Mouse (Mus musculus): ENCODE measurements around the gene Chmp4b.

Gene Chmp4b

GRCm38 (mm10) chr2:154684901-154685470 is 33.5 kb downstream of the Chmp4b start:
- no peak for DNase-seq (ENCODE audit: low spot score)

DNA sequence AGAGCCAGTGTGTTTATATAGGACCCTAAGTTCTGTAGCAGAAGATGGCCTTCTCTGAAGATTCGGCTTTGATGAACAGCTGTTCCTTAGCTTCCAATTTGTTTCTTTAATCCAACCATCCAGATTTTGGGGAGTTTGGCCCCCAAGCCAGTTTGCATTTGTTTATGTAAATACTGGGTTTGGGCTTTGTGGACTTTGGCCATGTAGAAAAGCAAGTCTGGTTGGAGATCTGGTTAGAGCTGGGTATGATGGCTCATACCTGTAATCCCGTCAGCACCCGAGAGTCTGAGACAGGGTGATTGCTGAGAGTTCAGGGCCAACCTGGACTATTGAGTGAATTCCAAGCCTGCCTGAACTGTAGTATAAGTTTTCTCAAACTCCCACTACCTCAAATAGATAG is 34.3 kb downstream of the Chmp4b start:
- no peak for DNase-seq (ENCODE audit: low spot score)

DNA sequence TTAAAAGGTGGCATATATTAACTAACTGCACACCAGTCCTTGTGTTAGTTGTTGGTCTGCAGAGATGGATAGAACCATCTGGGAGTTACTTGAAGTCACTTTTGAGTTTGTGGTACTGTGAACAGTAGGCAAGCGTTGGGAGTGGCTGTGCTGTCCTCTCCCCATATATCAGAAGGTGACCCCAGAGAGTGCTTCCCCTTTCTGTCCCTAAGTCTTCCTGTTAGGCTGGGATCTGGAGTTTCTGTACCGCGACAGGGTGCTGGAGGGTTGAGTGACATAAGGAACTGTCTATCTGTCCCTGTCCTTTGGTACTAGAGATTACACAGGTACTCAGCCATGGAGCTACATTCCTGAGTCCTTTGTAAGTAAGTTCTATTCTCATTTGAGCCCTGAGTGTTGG is 35.3 kb downstream of the Chmp4b start:
- DNase-seq (ENCODE audit: low spot score), result no peak

- DNase-seq (ENCODE audit: low spot score), result no peak
These were observed 37.9 kb downstream of the Chmp4b start for GRCm38 (mm10) chr2:154689391-154689790.

DNA sequence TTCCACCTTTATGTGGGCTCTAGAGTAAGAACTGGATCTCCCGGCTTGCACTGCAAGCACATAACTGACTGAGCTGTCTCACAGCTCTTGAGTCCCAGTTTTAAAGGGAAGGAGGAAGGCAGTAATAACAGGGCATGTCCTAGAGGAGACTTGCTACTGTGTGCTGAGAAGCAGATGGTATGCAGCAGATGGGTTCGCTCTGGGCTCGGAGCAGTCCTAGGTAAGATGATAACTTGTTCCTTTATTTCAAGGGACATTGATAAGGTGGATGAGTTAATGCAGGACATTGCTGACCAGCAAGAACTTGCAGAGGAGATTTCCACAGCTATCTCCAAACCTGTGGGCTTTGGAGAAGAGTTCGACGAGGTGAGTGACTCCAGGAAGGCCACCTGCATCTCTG is 39.5 kb downstream of the Chmp4b start:
- DNase-seq (ENCODE audit: low spot score), result no peak

- no peak for DNase-seq (ENCODE audit: low spot score)
These were observed 41.9 kb downstream of the Chmp4b start for GRCm38 (mm10) chr2:154693186-154693940.

DNA sequence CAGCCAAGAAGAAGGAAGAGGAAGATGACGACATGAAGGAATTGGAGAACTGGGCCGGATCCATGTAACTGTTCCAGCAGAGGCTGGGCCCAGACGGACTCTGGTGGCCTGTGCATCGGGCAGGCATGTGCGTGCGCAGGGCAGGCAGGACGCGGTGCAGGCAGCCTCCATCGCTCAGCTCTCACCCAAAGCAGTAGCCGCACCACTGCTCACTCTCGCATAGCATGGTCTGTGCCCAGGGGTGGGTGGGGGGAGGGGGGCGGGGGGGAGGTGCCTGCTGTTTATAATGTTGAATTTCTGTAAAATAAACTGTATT is 42.4 kb downstream of the Chmp4b start:
- no peak for DNase-seq (ENCODE audit: low spot score)

- no peak for DNase-seq (ENCODE audit: low spot score)
These were observed 44.2 kb downstream of the Chmp4b start for GRCm38 (mm10) chr2:154695690-154696089.

- DNase-seq (ENCODE audit: low spot score), result no peak
These were observed 45.2 kb downstream of the Chmp4b start for GRCm38 (mm10) chr2:154696660-154697059.

DNA sequence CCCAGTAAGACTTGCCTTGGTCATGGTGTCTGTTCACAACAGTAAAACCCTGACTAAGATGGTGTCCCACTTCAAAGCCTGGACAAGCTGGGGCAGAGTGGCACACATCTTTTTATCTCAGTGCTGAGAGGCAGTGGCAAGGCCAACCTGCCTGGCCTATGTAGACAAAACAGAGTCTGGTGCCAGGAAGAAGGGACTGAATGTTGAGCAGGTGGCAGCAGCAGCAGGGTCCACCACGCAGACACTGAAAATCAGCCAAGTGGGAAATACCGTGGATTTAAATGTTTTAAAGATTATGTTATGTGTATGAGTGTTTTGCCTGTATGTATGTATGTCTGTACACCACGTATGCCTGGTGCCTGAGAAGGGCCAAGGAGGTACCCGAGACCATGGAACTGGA is 47.9 kb downstream of the Chmp4b start:
- no peak for DNase-seq (ENCODE audit: low spot score)

- no peak for DNase-seq (ENCODE audit: low spot score)
These were observed 48.7 kb downstream of the Chmp4b start for GRCm38 (mm10) chr2:154700177-154700576.

GRCm38 (mm10) chr2:154702637-154703315 is 51.3 kb downstream of the Chmp4b start:
- DNase-seq (ENCODE audit: low spot score), result peak; percentile 71

- no peak for DNase-seq (ENCODE audit: low spot score)
These were observed 55.2 kb downstream of the Chmp4b start for GRCm38 (mm10) chr2:154706526-154707280.

DNA sequence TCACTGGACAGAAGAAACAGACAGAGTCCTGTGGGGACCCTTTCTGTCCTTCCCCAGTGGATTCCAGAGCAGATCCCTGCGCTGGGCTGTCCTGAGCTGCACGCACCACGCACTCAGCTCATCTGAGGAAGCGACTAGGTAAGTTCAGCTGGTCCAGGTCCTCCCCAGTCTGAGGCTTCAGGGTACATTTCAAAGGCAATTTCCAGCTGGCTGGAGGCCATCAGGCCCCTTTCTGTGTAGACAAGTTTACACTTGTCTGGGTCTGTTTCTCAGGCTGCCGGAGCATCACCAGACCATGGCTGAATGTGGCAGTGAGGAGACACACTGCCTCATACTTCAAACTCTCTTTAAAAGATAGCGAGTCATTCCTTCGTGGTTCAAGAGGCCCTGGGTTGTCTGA is 55.8 kb downstream of the Chmp4b start:
- no peak for DNase-seq (ENCODE audit: low spot score)

DNA sequence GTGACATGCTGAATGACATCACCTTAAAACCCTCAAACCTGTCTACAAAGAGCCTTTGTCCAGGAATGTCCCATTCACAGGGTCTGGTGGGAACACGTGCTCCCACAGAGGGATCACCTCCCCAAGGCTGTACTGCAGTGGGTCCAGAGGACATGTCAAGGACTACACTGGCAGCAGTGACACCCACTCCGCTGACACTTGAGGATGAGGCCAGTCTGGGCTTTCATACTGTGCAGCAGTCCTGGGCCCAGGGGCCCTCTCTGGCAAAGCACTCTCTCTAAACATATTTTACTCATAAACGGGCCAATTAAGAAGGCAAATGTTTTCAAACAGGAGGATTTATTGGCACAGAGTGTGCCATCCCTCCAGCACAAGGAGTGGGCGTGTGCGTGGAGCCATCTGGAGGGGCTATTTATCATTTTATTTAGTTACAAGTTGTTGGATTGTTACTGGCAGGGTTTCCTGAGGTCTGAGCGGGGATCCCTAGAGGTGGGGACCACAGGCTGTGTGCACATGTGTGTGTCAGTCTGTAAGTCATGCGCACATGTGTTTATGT is 56.4 kb downstream of the Chmp4b start:
- DNase-seq (ENCODE audit: low spot score), result no peak

DNA sequence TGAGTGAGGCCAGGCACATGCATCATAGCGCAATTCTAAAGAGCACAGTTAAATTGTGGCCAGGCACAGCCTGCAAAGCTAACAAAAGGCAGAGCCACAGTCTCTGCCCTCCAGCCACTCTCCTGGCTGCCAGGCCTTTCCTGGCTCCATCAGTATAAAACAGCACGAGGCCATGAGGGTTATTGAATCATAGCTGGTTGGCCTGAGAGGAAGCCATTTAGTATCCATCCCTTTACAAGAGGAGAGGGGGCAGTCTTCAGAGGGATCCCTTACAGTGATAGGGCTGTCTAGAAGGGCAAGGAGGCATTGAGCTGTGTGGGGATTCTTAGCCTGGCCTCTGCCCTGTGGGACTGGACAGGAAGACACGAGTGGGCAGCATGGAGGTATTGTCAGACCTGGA is 60.2 kb downstream of the Chmp4b start:
- no peak for DNase-seq (ENCODE audit: low spot score)

GRCm38 (mm10) chr2:154712271-154712677 is 60.8 kb downstream of the Chmp4b start:
- peak; percentile 55 for DNase-seq (ENCODE audit: low spot score)

DNA sequence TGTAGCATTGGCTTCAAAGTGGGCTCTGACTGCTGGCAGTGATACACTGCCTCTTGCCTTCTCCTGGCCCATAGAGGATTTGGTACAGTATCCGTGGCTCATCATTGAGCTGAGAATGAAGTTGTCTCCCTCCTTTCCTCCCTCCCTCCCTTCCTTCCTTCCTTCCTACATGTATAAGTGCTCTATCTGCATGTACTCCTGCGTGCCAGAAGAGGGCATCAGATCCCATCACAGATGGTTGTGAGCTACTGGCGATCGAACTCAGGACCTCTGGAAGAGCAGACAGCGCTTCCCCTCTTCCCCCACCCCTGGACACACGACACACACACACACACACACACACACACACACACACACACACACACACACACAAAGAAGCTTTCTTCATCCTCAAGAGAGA is 61.6 kb downstream of the Chmp4b start:
- DNase-seq (ENCODE audit: low spot score), result no peak

DNA sequence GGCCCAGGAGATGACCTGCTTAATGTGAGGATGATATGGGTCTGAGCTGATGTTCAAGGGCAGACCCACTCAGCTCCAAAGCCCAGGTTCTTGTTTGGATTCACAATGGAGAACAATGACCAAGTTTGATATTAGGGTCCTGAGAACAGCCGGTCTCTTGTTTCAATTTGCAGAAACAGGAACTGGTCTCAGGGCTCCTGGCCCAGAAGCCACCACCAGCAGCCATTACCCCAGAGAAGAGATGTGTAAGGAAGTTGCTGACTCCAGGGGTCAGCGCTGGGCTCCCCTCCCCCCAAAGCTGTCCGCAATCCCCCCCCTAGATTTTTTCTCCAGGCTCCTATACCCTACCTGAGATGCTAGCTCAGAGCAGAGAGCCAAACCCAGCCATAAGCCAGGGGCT is 62.5 kb downstream of the Chmp4b start:
- DNase-seq (ENCODE audit: low spot score), result no peak

DNA sequence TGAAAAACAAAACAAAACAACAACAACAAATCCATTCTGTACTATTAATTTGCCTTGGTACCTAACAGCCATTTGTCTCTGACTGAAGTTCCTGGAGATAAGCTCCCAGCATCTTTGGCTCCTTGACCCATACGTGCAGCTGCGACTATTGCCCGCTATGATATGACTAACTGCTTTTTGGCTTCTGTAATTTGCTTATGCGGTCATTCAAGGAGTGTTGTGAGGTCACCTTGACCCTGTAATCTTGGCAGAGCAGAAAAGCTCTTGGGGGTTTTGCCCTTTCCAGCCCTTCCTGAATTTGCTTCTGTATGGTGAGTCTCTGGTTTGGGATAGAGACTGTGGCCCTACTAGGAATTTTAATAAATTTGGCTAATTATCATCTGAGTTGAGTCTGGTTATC is 65.1 kb downstream of the Chmp4b start:
- DNase-seq (ENCODE audit: low spot score), result no peak

GRCm38 (mm10) chr2:154717081-154717480 is 65.6 kb downstream of the Chmp4b start:
- no peak for DNase-seq (ENCODE audit: low spot score)

DNA sequence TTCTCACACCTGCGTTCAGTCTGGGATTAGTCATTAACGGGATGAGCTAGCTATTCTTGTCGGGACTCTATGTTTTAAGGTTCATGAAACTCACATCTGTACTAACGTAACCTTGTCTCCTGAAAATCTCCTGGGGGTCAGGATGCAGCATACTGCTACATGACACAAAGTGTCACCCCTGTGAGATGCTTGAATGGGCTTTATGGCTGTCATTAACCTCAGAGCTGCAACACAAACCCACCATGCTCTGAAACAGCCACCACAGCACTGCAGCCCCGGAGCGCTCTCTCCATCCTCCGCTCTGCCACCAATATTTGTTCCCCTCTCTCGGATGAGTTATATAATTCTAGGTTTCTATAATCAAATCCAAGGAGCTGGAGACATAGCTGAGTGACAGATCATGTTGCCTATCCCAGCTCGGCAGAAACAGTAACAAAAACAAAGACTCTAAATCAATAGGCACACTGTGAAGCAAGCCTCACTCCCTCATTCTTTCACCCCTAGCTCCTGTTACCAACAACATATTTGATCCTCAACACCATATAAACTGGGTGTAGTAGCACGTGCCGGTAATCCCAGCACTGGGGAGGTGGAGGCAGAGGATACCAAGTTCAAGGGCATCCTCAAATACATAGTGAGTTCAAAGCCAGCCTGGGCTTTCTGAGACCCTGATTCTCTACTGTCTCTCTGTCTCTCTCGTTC is 67.5 kb downstream of the Chmp4b start:
- no peak for DNase-seq (ENCODE audit: low spot score)
